15 mouse cellular contexts compared by ENCODE assay signal in genomic region chr11:16886152-16886551, GRCm38 (mm10).
"Had no signal": no experiment of that assay in that cellular context is flagged by ENCODE, and none has a peak within 500 bp of the region (broad histone marks: within the 10 kb centered on the region; RNA-seq: fewer than 3 reads in every experiment).

No protein-coding gene starts in this region.

- ATAC-seq: liver, embryonic 12.5 days; midbrain, embryonic 16.5 days had no signal

- H3K36me3 ChIP-seq: kidney, embryonic 15.5 days; limb, embryonic 10.5 days; liver, embryonic 12.5 days; liver, embryonic 15.5 days; midbrain, embryonic 12.5 days had no signal

- H3K9ac ChIP-seq: kidney, embryonic 15.5 days; limb, embryonic 13.5 days; liver, embryonic 12.5 days; liver, embryonic 15.5 days; midbrain, embryonic 12.5 days had no signal

- H3K4me1 ChIP-seq: limb, embryonic 10.5 days; liver, embryonic 12.5 days; liver, embryonic 15.5 days; midbrain, embryonic 12.5 days had no signal

- H3K9me3 ChIP-seq: kidney, embryonic 15.5 days; limb, embryonic 10.5 days; limb, embryonic 13.5 days; liver, embryonic 12.5 days; liver, embryonic 15.5 days; midbrain, embryonic 12.5 days had no signal

- DNase-seq: kidney, postnatal 10 days; kidney, postnatal 36 days; layer of hippocampus, postnatal 36 days; liver; lung, adult 18-20 months; thymus, adult 18-20 months; thymus, postnatal 36 days had no signal

- H3K4me3 ChIP-seq: kidney, embryonic 15.5 days; limb, embryonic 10.5 days; limb, embryonic 13.5 days; liver, embryonic 12.5 days; liver, embryonic 15.5 days; midbrain, embryonic 12.5 days had no signal

- H3K27me3 ChIP-seq: kidney, embryonic 15.5 days; limb, embryonic 13.5 days; liver, embryonic 12.5 days; liver, embryonic 15.5 days; midbrain, embryonic 12.5 days had no signal

- H3K4me2 ChIP-seq: kidney, embryonic 15.5 days; limb, embryonic 13.5 days; liver, embryonic 12.5 days; liver, embryonic 15.5 days; midbrain, embryonic 12.5 days had no signal

- H3K27ac ChIP-seq: kidney, embryonic 15.5 days; limb, embryonic 10.5 days; limb, embryonic 13.5 days; liver, embryonic 12.5 days; liver, embryonic 15.5 days; macrophage; midbrain, embryonic 12.5 days had no signal
